Mouse (Mus musculus) ovary, postnatal 14 days (tissue): ENCODE measurements around the gene Gcnt2.
"Not testable (repeated sequence)": the region's sequence is repeated elsewhere in the genome, so short reads cannot be mapped to it uniquely, and the experiment has no call there.

Experiments used
- DNase-seq: peaks from one replicate; pipeline ENCODE4 v3.0.0; 2022; ENCODE audit warnings: low spot score

Gcnt2 gene

GRCm38 (mm10) chr13:40906528-40906927 is 47.0 kb downstream of the Gcnt2 start:
- no peak for DNase-seq

- no peak for DNase-seq
Measured at GRCm38 (mm10) chr13:40907274-40907673, 47.7 kb downstream of the Gcnt2 start.

GRCm38 (mm10) chr13:40908044-40908443 is 48.5 kb downstream of the Gcnt2 start:
- DNase-seq, result no peak

- no peak for DNase-seq
Measured at GRCm38 (mm10) chr13:40909060-40909459, 49.5 kb downstream of the Gcnt2 start.

GRCm38 (mm10) chr13:40910047-40910446 is 50.5 kb downstream of the Gcnt2 start:
- DNase-seq, result no peak

GRCm38 (mm10) chr13:40911951-40912350 is 52.4 kb downstream of the Gcnt2 start:
- DNase-seq, result no peak

- DNase-seq, result no peak
Measured at GRCm38 (mm10) chr13:40913395-40914018, 54.0 kb downstream of the Gcnt2 start.

- no peak for DNase-seq
Measured at GRCm38 (mm10) chr13:40914053-40914585, 54.6 kb downstream of the Gcnt2 start.

GRCm38 (mm10) chr13:40916321-40917160 is 57.0 kb downstream of the Gcnt2 start:
- no peak for DNase-seq

GRCm38 (mm10) chr13:40917161-40918091 is 57.9 kb downstream of the Gcnt2 start:
- DNase-seq, result no peak

GRCm38 (mm10) chr13:40921326-40922059 is 61.9 kb downstream of the Gcnt2 start:
- no peak for DNase-seq

- DNase-seq, result no peak
Measured at GRCm38 (mm10) chr13:40922311-40922877, 62.8 kb downstream of the Gcnt2 start.

GRCm38 (mm10) chr13:40923756-40924315 is 64.3 kb downstream of the Gcnt2 start:
- no peak for DNase-seq

GRCm38 (mm10) chr13:40928192-40928898 is 68.8 kb downstream of the Gcnt2 start:
- no peak for DNase-seq

GRCm38 (mm10) chr13:40931871-40932270 is 72.3 kb downstream of the Gcnt2 start:
- not testable (repeated sequence) for DNase-seq

- no peak for DNase-seq
Measured at GRCm38 (mm10) chr13:40932573-40932972, 73.0 kb downstream of the Gcnt2 start.

- no peak for DNase-seq
Measured at GRCm38 (mm10) chr13:40934341-40934740, 74.8 kb downstream of the Gcnt2 start.

- DNase-seq, result no peak
Measured at GRCm38 (mm10) chr13:40937586-40937985, 78.0 kb downstream of the Gcnt2 start.

- DNase-seq, result no peak
Measured at GRCm38 (mm10) chr13:40938485-40939357, 79.2 kb downstream of the Gcnt2 start.
